Mouse (Mus musculus) brain, embryonic 14.5 days (tissue): Measurements from ENCODE around the gene Ncbp1. TPM values are rescaled to one million over a fixed set of nuclear protein-coding genes. Genes with fewer than 3 reads are reported as not detected.

Experiments
- DNase-seq: peaks from one replicate; pipeline ENCODE4 v3.0.0-alpha.2; 2011; ENCODE audit warnings: low read depth
- CTCF ChIP-seq: fragments of 200-500 bp; IDR thresholded peaks from 2 replicates; pipeline ENCODE4 v1.5.1; 2012; ENCODE audit warnings: inconsistent platforms, mild to moderate bottlenecking, moderate library complexity, borderline replicate concordance; ENCODE audit not compliant: insufficient read depth, insufficient read length; ENCODE audit errors: extremely low read depth
- POLR2A ChIP-seq: fragments of 200-500 bp; IDR thresholded peaks from 2 replicates; pipeline ENCODE4 v1.6.1; 2012; ENCODE audit warnings: mild to moderate bottlenecking, inconsistent platforms, borderline replicate concordance; ENCODE audit not compliant: poor library complexity, insufficient read depth, insufficient read length, severe bottlenecking; ENCODE audit errors: extremely low read depth
- polyA plus RNA-seq: library from polyadenylated mRNA; depleted of rRNA; stranded (reverse); fragments of >200 nt; gene quantifications from 2 replicates; pipeline ENCODE4 v1.2.3, GENCODE M21; 2012

Ncbp1 gene
- polyA plus RNA-seq, 1 experiment, result 85.8 TPM

GRCm38 (mm10) chr4:46102078-46102769 is 36.2 kb upstream of the Ncbp1 start:
- no peak for DNase-seq
- TF ChIP-seq CTCF (no peak), POLR2A (no peak)

- no peak for DNase-seq
- TF ChIP-seq POLR2A (no peak), CTCF (no peak)
These were observed 28.3 kb upstream of the Ncbp1 start for GRCm38 (mm10) chr4:46110084-46110483.

GRCm38 (mm10) chr4:46111361-46111760 is 27.1 kb upstream of the Ncbp1 start:
- DNase-seq, result no peak
- TF ChIP-seq POLR2A (no peak), CTCF (no peak)

GRCm38 (mm10) chr4:46115308-46115707 is 23.1 kb upstream of the Ncbp1 start:
- no peak for DNase-seq
- TF ChIP-seq CTCF, result no peak
- no peak for TF ChIP-seq POLR2A

GRCm38 (mm10) chr4:46116544-46117175 is 21.8 kb upstream of the Ncbp1 start:
- TF ChIP-seq POLR2A (no peak), CTCF (no peak)
- DNase-seq, result peak; percentile 11

GRCm38 (mm10) chr4:46117536-46117935 is 20.9 kb upstream of the Ncbp1 start:
- TF ChIP-seq POLR2A, result no peak
- no peak for TF ChIP-seq CTCF
- no peak for DNase-seq

GRCm38 (mm10) chr4:46119514-46120094 is 18.8 kb upstream of the Ncbp1 start:
- TF ChIP-seq POLR2A (no peak), CTCF (no peak)
- no peak for DNase-seq

GRCm38 (mm10) chr4:46120767-46121166 is 17.6 kb upstream of the Ncbp1 start:
- DNase-seq, result no peak
- TF ChIP-seq POLR2A (no peak), CTCF (no peak)

- no peak for TF ChIP-seq CTCF
- DNase-seq, result no peak
These were observed 15.1 kb upstream of the Ncbp1 start for GRCm38 (mm10) chr4:46123358-46123757.

- peak; percentile 96 for TF ChIP-seq CTCF
- no peak for TF ChIP-seq POLR2A
- DNase-seq, result peak; percentile 87
These were observed 11.9 kb upstream of the Ncbp1 start for GRCm38 (mm10) chr4:46126541-46126940.

- no peak for DNase-seq
- no peak for TF ChIP-seq CTCF
- TF ChIP-seq POLR2A, result no peak
These were observed 9.0 kb upstream of the Ncbp1 start for GRCm38 (mm10) chr4:46129311-46130004.
